Mouse (Mus musculus): ENCODE data around the gene Pigo. TPM values are rescaled to one million over a fixed set of nuclear protein-coding genes. Genes with fewer than 3 reads are reported as not detected.

The Pigo gene
- polyA plus RNA-seq, 1 experiment from 2014 or later: 29.6 TPM

DNA sequence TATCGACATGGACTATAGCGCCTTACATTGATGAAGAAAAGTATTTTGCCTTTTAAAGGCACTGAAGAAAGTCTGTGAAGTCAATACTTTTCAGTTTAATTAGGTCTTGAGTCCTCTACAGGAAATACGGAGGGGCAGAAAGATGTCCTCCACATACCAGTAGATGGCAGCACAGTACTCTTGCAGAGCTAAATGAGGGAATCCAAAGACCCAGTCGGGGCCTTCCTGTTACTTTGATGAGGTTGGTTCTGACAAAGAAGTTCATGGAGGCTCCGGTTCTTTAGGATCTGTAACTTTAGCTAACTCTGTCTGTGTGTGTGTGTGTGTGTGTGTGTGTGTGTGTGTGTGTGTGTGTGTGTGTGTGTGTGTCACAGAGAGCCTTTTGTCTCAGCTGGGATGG lies 21.6 kb upstream of the Pigo start:
- no peak overlapping the region for H3K4me2 ChIP-seq (ENCODE audit: low read depth, low read length)
- 5% methylated on average over 5 of the region's 5 CpGs for WGBS
- no peak for ATAC-seq

DNA sequence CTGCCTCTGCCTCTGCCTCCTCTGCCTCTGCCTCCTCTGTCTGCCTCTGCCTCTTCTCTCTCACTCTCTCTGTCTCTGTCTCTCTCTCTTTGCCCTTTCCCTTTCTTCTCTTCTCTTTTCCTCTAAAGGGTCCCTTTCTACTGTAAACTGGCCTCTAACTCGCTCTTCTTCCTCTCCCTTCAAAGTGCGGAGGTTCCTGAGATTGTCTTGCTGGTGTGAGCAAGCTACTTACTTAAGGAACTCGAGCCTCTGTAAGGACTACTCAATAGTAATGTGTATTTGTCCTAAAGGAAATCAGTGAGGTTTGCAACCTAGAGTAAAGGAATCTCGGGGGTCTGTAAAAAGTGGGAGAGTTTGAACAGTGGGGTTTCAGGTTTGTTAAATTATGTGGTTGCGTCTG lies 21.0 kb upstream of the Pigo start:
- no peak for ATAC-seq
- H3K4me1 ChIP-seq (ENCODE audit: control insufficient read depth, insufficient read depth, low read length): peaks cover 23% of the 10 kb centered on the region
- H3K27ac ChIP-seq (ENCODE audit: low read length): no peak overlapping the region
- H3K4me3 ChIP-seq (ENCODE audit: low read length): no peak overlapping the region
- H3K9me3 ChIP-seq (ENCODE audit: control insufficient read depth, low read length): no peaks in the 10 kb centered on the region
- no peak overlapping the region for H3K9ac ChIP-seq (ENCODE audit: low read depth, low read length)
- WGBS: 62% methylated on average over 5 of the region's 5 CpGs
- no peaks in the 10 kb centered on the region for H3K36me3 ChIP-seq (ENCODE audit: control insufficient read depth, insufficient read depth, low read length)
- peak overlapping the region; percentile 93; the same call in 1 of the 2 replicates for H3K4me2 ChIP-seq (ENCODE audit: low read depth, low read length)
- H3K27me3 ChIP-seq (replicated peaks; ENCODE audit: control insufficient read depth, insufficient read depth, low read length): no peaks in the 10 kb centered on the region

More for the DNA sequence above, 21.6 kb upstream of the Pigo start:
- H3K27ac ChIP-seq (ENCODE audit: low read length): no peak overlapping the region
- H3K9me3 ChIP-seq (ENCODE audit: control insufficient read depth, low read length): no peaks in the 10 kb centered on the region
- H3K4me1 ChIP-seq (ENCODE audit: control insufficient read depth, insufficient read depth, low read length): peaks cover 23% of the 10 kb centered on the region
- H3K9ac ChIP-seq (ENCODE audit: low read depth, low read length): no peak overlapping the region
- H3K4me3 ChIP-seq (ENCODE audit: low read length): no peak overlapping the region
- no peaks in the 10 kb centered on the region for H3K27me3 ChIP-seq (replicated peaks; ENCODE audit: control insufficient read depth, insufficient read depth, low read length)
- no peaks in the 10 kb centered on the region for H3K36me3 ChIP-seq (ENCODE audit: control insufficient read depth, insufficient read depth, low read length)

DNA sequence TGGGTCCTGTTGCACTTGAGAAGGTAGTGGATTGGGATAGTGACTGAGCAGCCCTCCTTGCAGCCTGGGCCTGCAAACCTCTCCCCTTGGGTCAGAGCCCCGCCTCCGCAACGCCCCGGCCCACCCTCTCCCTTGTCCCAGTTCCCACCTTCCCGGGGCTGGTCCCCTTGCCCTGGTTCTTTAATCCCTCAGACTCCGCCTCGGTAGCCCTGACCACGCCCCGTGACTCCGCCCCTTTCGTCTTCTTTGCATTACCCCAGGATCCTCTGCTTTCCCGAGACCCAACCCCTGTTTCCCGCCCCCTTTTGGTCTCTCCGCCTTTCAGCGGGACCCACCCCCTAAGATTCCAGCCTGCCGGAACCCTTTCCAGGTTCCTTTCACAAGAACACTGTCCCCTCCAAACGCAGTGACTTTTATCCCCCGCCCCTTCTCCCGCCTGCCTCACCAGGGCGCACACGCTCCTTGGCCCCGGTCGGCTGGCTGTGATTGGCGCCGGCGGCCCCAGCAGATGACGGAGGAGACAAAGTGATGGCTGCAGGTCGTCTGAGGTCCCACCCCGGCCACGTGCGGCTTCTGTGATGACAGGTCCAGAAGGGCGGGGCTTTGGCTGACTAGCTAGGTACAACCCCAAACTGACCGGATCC lies 20.2 kb upstream of the Pigo start, which contains the start of gene Fam214b:
Fam214b (minus strand) TSS at position 562 of the 644 bp plus-strand sequence.
- Histone ChIP-seq H3K9me3 (ENCODE audit: control insufficient read depth, low read length) (no peaks in the 10 kb centered on the region), H3K27ac (ENCODE audit: low read length) (peak within 1 kb of the TSS; percentile 37), H3K27me3 (replicated peaks; ENCODE audit: control insufficient read depth, insufficient read depth, low read length) (no peaks in the 10 kb centered on the region), H3K9ac (ENCODE audit: low read depth, low read length) (peak within 1 kb of the TSS; percentile 67), H3K4me2 (ENCODE audit: low read depth, low read length) (peak within 1 kb of the TSS; percentile 93), H3K4me1 (ENCODE audit: control insufficient read depth, insufficient read depth, low read length) (peaks cover 24% of the 10 kb centered on the region), H3K4me3 (ENCODE audit: low read length) (peak within 1 kb of the TSS; percentile 66), H3K36me3 (ENCODE audit: control insufficient read depth, insufficient read depth, low read length) (no peaks in the 10 kb centered on the region)
- peak; percentile 95 for ATAC-seq
- under 1% methylated on average over 33 of the region's 33 CpGs for WGBS

DNA sequence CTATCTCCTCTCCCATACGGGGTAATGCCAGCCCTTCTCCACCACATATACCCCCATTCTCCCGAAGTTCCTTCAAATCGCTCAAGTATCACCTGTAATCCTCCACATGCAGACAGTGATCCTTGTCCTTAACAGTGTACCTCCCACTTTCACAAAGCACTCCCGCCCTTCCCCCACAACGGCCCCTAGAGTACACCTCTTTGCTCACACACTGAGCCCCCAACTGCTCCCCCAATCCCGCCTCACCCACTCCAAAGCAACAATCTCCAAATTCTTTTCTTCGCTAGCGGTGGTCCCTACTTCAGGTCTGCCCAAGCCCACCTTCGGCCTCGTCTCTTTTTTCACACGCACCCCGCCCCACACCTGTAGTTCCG lies 19.7 kb upstream of the Pigo start:
- peak overlapping the region; percentile 27 for H3K27ac ChIP-seq (ENCODE audit: low read length)
- peak; percentile 15 for ATAC-seq
- peak overlapping the region; percentile 66 for H3K4me3 ChIP-seq (ENCODE audit: low read length)
- no peaks in the 10 kb centered on the region for H3K27me3 ChIP-seq (replicated peaks; ENCODE audit: control insufficient read depth, insufficient read depth, low read length)
- peak overlapping the region; percentile 67 for H3K9ac ChIP-seq (ENCODE audit: low read depth, low read length)
- no peaks in the 10 kb centered on the region for H3K36me3 ChIP-seq (ENCODE audit: control insufficient read depth, insufficient read depth, low read length)
- 6% methylated on average over 13 of the region's 13 CpGs for WGBS
- peak overlapping the region; percentile 93 for H3K4me2 ChIP-seq (ENCODE audit: low read depth, low read length)
- H3K4me1 ChIP-seq (ENCODE audit: control insufficient read depth, insufficient read depth, low read length): peaks cover 27% of the 10 kb centered on the region
- no peaks in the 10 kb centered on the region for H3K9me3 ChIP-seq (ENCODE audit: control insufficient read depth, low read length)

DNA sequence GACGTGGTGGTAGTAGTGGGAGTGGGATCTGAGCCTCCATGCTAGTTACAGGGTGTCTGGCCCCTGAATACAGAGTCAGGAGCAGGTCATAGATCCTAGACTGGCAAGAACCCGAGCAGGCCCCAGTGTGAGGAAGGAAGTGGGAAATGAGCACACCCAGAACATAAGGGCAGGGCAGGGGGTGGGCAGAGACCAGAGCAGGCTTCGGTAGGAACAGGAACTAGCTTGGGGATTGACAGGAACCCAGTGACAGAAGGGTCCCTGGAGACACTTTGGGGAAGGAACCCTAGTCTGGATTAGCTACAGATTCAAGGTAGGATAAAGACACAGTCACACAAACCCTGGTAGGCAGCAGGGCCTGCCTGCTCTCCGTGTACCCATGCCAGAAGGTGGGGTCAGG lies 19.1 kb upstream of the Pigo start:
- Histone ChIP-seq H3K27ac (ENCODE audit: low read length) (peak overlapping the region; percentile 38), H3K4me3 (ENCODE audit: low read length) (peak overlapping the region; percentile 66), H3K4me2 (ENCODE audit: low read depth, low read length) (peak overlapping the region; percentile 93), H3K36me3 (ENCODE audit: control insufficient read depth, insufficient read depth, low read length) (no peaks in the 10 kb centered on the region), H3K9ac (ENCODE audit: low read depth, low read length) (no peak overlapping the region), H3K27me3 (replicated peaks; ENCODE audit: control insufficient read depth, insufficient read depth, low read length) (no peaks in the 10 kb centered on the region), H3K9me3 (ENCODE audit: control insufficient read depth, low read length) (no peaks in the 10 kb centered on the region), H3K4me1 (ENCODE audit: control insufficient read depth, insufficient read depth, low read length) (peaks cover 27% of the 10 kb centered on the region)
- ATAC-seq: no peak
- WGBS: 23% methylated on average over 4 of the region's 4 CpGs

DNA sequence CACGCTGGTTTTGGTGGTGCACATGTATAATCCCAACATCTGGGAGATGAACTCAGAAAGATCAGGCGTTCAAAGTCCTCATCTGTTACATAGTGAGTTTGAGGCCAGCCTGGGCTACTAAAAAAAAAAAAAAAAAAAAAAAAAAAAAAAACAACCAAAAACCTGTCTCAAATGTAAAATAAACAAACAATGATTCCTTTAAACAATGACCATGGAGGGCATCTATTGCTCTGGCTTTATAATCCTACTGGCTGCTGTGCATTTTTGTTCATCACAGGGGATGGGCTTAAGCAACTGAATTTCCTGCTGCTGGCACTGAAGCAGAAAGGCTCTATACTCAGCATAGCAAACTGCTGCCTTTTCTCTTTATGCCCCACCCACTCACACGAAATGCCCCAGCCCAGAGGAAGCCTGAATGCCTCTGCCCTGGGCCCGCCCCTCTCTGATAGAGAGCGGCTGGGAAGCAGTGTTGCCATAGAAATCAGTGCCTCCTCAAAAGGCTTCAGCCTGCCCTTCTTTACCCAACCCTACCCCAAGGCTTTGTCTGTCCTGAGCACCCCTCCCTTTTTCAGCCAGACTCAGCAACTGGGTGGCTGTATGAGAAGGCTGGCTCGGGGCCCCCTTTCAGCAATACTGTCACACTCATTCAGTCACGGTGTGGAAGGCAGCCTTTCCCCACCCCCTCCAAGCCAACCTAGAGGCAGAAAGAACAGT lies 18.2 kb upstream of the Pigo start:
- Histone ChIP-seq H3K36me3 (ENCODE audit: control insufficient read depth, insufficient read depth, low read length) (no peaks in the 10 kb centered on the region), H3K9ac (ENCODE audit: low read depth, low read length) (no peak overlapping the region)

DNA sequence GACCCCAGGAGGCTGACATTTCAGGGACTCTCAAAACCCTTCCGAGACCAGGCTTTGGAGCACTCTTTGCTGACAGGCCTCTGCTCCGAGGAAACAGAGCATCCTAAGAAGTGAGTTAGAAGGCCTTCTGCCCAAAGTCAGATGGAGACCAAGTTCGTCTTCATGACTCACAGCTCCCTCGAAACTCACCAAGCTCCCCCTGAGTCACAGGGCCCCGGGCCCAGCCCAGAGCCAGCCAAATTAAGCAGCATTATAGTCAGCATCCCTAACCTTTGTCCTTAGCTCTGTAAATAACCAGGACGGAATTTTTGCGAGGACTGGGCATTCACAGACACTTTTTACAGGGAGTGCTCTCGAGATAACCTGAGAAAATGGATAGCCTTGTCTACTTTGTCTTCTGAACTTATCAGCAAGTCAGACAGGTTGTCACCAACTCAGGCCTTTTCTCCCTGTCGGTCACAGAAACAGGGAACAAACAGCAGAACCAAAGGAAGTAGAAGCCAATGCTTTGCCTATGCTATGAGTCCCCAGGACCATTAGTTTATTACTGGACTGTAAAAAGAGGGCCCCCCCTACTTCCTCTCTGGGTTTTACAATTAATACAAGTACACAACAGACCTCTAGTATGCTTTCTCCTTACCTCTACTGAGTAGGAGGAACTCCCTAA lies 15.4 kb upstream of the Pigo start:
- WGBS: 67% methylated on average over 9 of the region's 9 CpGs
- H3K36me3 ChIP-seq (ENCODE audit: control insufficient read depth, insufficient read depth, low read length): 0 out of 2 replicates have a peak, but pooled peaks cover 3% of the 10 kb centered on the region
- H3K4me3 ChIP-seq (ENCODE audit: low read length): no peak overlapping the region
- no peaks in the 10 kb centered on the region for H3K27me3 ChIP-seq (replicated peaks; ENCODE audit: control insufficient read depth, insufficient read depth, low read length)
- no peak overlapping the region for H3K4me2 ChIP-seq (ENCODE audit: low read depth, low read length)
- H3K9ac ChIP-seq (ENCODE audit: low read depth, low read length): no peak overlapping the region
- ATAC-seq: no peak
- H3K27ac ChIP-seq (ENCODE audit: low read length): no peak overlapping the region
- peaks cover 37% of the 10 kb centered on the region for H3K4me1 ChIP-seq (ENCODE audit: control insufficient read depth, insufficient read depth, low read length)
- H3K9me3 ChIP-seq (ENCODE audit: control insufficient read depth, low read length): no peaks in the 10 kb centered on the region

More for the DNA sequence above, 18.2 kb upstream of the Pigo start:
- H3K4me1 ChIP-seq (ENCODE audit: control insufficient read depth, insufficient read depth, low read length): peaks cover 36% of the 10 kb centered on the region
- H3K9me3 ChIP-seq (ENCODE audit: control insufficient read depth, low read length): no peaks in the 10 kb centered on the region
- no peaks in the 10 kb centered on the region for H3K27me3 ChIP-seq (replicated peaks; ENCODE audit: control insufficient read depth, insufficient read depth, low read length)
- ATAC-seq: 0 out of 2 replicates have a peak, but pooled peaks have one; percentile 12
- 20% methylated on average over 7 of the region's 7 CpGs for WGBS
- peak overlapping the region; percentile 93 for H3K4me2 ChIP-seq (ENCODE audit: low read depth, low read length)
- no peak overlapping the region for H3K4me3 ChIP-seq (ENCODE audit: low read length)
- peak overlapping the region; percentile 38 for H3K27ac ChIP-seq (ENCODE audit: low read length)

DNA sequence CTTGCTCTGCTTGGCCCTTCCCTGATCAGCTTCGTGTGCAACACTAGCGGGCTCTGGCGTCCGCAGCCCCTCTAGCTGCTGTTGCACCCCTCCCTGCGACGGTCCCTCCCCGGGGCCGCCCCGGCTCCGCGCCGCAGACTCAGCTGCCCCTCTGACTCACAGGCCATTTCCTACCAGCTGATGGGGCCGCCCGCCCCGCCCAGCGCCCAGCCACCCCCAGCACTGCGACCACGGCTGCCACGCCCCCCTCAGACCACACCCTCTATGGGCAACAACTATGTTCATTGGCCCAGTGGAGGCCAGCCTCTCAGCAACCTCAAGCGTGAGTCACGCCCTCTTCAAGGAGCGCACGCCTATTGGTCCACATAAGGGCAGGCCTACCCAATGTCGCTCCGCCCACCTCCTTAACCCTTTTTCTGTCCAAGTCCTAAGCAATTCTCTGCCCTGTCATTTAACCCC lies 14.5 kb upstream of the Pigo start:
- Histone ChIP-seq H3K27me3 (replicated peaks; ENCODE audit: control insufficient read depth, insufficient read depth, low read length) (no peaks in the 10 kb centered on the region), H3K4me2 (ENCODE audit: low read depth, low read length) (peak overlapping the region; percentile 84), H3K27ac (ENCODE audit: low read length) (peak overlapping the region; percentile 53; the same call in 1 of the 2 replicates), H3K4me3 (ENCODE audit: low read length) (peak overlapping the region; percentile 71), H3K36me3 (ENCODE audit: control insufficient read depth, insufficient read depth, low read length) (0 out of 2 replicates have a peak, but pooled peaks cover 3% of the 10 kb centered on the region), H3K9me3 (ENCODE audit: control insufficient read depth, low read length) (no peaks in the 10 kb centered on the region), H3K4me1 (ENCODE audit: control insufficient read depth, insufficient read depth, low read length) (peaks cover 34% of the 10 kb centered on the region), H3K9ac (ENCODE audit: low read depth, low read length) (peak overlapping the region; percentile 75)
- ATAC-seq: peak; percentile 98
- under 1% methylated on average over 24 of the region's 25 CpGs for WGBS

DNA sequence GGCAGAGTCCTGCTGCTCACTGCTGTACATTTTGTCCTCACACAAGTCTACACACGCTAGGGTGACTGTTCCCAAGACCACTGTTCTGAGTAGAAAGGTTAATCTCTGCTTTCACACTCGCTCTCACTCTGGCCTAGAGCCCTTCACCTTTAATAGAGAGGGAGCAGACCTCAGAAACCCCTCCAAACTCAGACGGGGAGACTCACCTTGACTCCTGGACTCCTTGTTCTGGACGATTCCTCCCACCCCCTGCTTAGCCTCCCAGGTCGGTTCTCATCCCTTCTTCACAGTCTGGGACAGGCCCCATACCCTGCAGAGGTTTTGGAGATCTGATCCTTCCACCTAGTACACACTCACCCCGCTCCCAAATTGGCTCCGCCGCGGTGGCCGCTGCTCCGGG lies 14.0 kb upstream of the Pigo start:
- peak overlapping the region; percentile 75 for H3K9ac ChIP-seq (ENCODE audit: low read depth, low read length)
- H3K27ac ChIP-seq (ENCODE audit: low read length): peak overlapping the region; percentile 53; the same call in 1 of the 2 replicates
- H3K4me1 ChIP-seq (ENCODE audit: control insufficient read depth, insufficient read depth, low read length): peaks cover 29% of the 10 kb centered on the region
- peak overlapping the region; percentile 71 for H3K4me3 ChIP-seq (ENCODE audit: low read length)
- H3K9me3 ChIP-seq (ENCODE audit: control insufficient read depth, low read length): no peaks in the 10 kb centered on the region
- 5% methylated on average over 11 of the region's 11 CpGs for WGBS
- peak overlapping the region; percentile 84 for H3K4me2 ChIP-seq (ENCODE audit: low read depth, low read length)
- H3K27me3 ChIP-seq (replicated peaks; ENCODE audit: control insufficient read depth, insufficient read depth, low read length): no peaks in the 10 kb centered on the region
- ATAC-seq: no peak; the same call in 1 of the 2 replicates
- H3K36me3 ChIP-seq (ENCODE audit: control insufficient read depth, insufficient read depth, low read length): 0 out of 2 replicates have a peak, but pooled peaks cover 3% of the 10 kb centered on the region
